Mouse (Mus musculus) left cerebral cortex, postnatal 4 days (tissue): Measurements from ENCODE around the gene Tspoap1. TPM values are rescaled to one million over a fixed set of nuclear protein-coding genes. Genes with fewer than 3 reads are reported as not detected.
A peak's percentile ranks its signal among the peaks of the same experiment; 100 is the strongest.

Source experiments
- DNase-seq: peaks from one replicate; pipeline ENCODE4 v3.0.0-alpha.2; 2022
- intact Hi-C: fragments of 180-260 bp; cut with DNase I; formaldehyde crosslinking; loops from one replicate; pipeline ENCODE4 v1.15.1; 2025
- total RNA-seq, 2 experiments: library from RNA; stranded (reverse); gene quantifications; 2 replicates each; pipeline ENCODE4 v1.2.3; 2021

The Tspoap1 gene
- total RNA-seq, 2 experiments from 2014 or later: 180 to 186 TPM

GRCm38 (mm10) chr11:87744964-87745363 is 15.4 kb upstream of the Tspoap1 start:
- intact Hi-C loops: no loop called here
- DNase-seq: no peak

DNA sequence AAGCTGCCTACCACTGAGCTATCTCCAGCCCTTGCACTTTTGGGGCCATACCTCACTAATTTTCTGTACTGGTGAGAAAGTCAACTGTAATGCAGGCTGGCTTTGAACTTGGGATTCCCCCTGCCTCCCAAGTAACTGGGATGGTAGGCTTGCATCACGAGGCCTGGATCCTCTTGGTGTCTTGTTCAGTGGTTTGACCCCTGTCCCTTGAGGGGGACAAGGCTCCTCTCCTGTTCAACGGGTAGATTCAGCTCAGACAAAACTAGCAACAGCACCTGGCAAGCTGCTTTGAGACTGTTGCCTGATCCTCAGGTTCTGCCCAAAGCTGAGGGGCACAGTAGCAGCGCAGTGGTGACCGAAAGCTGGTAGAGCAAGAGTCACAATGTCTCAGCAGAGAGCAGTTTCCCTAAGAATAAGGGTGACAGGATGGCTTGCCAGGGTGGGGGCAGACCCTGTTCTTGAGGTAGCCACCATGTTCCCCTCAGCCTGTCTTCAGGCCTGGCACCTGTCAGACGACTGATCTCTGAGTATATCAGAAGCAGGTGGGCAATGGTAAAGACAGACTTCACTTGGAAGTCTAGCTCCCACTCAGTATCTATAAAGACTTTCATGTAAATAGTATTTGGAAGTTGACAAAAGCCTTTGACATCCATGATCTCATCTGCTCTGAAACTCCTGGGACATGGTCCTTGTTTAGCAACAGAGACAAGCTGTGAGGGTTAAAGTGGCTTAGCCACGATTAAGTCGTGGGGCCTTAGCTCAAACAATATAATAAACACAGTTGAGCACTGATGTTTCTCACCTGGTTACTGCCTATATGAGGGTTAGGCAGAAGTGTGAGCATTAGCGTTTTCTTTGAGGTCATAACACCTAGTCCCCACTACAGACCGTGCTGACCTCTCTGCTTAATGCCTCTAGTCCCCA is 14.4 kb upstream of the Tspoap1 start:
- intact Hi-C loops: no loop called here
- no peak for DNase-seq

DNA sequence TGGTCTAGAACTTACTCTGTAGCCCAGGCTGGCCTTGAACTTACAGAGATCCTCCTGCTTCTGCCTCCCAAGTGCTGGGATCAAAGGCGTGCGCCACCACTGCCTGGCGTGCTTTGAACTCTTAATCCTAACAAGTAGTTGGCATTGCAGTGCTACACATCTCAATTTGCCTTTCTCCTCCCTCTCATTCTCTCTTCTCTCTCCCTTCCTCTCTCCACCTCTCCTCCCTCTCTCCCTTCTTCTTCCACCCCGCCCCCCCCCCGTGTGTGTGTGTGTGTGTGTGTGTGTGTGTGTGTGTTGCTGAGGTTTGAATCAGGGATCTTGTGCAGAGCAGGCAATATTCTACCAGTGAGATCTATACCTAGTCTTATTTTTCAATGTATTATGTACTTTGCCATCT is 13.0 kb upstream of the Tspoap1 start:
- DNase-seq: no peak
- intact Hi-C loops: no loop called here

- no peak for DNase-seq
- intact Hi-C loops: no loop called here
Observed at GRCm38 (mm10) chr11:87747716-87748115, 12.6 kb upstream of the Tspoap1 start.

- intact Hi-C loops: no loop called here
- no peak for DNase-seq
Observed at GRCm38 (mm10) chr11:87748132-87749119, 11.9 kb upstream of the Tspoap1 start.

DNA sequence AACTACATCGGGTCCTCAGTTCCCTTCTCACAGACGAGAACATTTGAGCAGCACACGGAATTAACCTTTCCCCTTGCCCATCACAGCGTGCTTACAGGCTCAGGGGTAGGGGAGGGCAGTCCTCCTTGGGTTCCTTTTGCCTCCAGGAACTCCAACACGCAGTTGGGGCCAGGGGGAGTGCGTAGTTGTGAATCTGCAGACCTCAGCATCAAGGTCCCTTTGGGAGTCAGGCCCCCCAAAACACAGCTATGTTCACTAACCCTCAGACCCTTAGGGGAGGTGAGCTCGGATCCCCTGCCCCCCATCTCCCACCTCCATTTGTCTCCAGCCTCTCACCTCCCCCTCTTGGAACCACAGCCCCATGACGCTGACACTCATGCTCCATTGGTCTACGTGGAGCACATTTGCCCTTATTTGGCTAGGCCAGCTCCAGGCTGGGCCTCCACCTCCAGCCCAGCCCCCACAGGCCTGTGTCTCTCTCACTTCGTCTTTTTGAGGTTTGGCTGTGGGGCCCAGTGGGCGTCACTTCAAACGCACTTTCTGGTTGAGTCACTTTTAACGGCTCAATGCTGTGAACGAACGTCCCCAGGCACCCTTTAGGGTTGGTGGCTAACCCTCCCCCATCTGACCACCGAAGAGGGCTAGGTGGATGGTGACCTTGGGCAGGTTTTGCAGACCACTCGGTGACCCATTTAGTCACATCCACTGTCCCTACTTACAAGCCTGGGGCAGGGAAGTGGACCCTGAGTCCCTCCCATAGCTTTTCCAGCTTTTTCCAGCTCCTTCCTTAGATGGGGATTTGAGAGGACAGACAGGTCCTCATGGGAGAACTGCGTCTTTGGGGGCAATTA is 10.9 kb upstream of the Tspoap1 start:
- no peak for DNase-seq
- intact Hi-C loops: no loop called here

DNA sequence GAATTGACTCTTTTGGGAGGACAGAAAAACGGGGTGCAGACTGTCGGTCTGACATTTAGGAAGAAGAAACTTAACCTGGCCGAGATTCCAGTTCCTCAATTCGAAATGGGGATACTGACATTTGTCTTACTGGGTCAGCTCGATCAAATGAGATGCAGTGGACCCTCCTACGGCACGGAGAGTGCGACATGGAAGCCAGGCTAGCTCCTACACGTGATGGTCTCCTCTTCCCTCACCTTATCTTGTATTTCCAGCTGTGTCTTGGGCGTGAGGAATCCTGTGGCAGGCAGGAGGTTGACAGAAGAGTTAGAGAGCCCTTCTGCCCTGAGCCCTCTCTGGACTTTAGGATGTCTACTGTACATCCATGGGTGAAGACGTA is 10.3 kb upstream of the Tspoap1 start:
- intact Hi-C loops: no loop called here
- DNase-seq: no peak

- intact Hi-C loops: no loop called here
- DNase-seq: no peak
Observed at GRCm38 (mm10) chr11:87750521-87750920, 9.8 kb upstream of the Tspoap1 start.

GRCm38 (mm10) chr11:87751031-87751430 is 9.3 kb upstream of the Tspoap1 start:
- DNase-seq: no peak
- intact Hi-C loops: no loop called here

- intact Hi-C loops: no loop called here
- DNase-seq: no peak
Observed at GRCm38 (mm10) chr11:87751491-87751966, 8.8 kb upstream of the Tspoap1 start.

DNA sequence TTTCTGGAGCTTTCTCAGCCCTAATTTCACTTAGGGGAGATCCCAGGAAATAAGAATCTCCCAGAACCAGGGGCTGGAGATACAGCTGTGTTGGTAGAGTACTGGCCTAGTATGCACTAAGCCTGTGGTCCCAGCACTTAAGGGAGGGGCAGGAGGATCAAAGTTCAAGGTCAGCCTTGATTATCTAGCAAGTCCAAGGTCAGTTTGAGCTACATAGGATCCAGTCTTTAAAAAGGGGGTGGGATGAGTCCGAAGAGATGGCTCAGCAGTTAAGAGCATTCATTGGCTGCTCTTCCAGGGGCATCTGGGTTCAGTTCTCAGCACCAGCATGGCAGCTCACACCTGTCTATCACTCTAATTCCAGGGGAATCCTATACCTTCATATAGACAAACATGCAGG is 8.0 kb upstream of the Tspoap1 start:
- no peak for DNase-seq
- intact Hi-C loops: no loop called here

GRCm38 (mm10) chr11:87753255-87753654 is 7.1 kb upstream of the Tspoap1 start:
- no peak for DNase-seq
- intact Hi-C loops: no loop called here

DNA sequence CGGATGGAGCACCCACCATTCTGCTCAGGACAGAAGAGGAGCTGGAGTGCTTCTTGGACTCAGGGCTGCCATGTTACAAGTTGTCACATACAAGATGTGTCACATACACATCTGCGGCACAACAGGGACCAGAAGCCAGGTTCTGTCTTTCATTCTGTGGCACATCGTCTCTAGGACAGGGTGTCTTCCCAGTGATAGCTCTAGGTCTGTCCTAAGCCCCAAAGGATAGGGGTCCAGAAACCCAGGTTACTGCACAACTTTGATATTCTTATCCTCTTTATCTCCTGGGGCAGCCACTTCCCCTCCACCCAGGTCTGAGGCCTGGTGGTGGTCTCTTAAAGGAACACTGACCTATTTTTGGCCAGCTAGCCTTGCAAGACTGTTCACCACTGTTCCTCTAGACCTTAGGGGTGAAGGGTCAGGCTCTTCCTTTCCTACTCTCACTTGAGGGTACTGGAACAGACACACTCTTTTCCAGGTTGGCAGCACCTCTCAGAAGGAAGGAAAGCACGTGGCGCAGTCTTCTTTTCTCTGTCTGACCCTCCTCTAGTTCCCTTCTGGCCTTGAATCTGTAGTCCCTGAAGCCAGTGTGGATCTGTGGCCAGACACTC is 6.3 kb upstream of the Tspoap1 start:
- no peak for DNase-seq
- intact Hi-C loops: no loop called here

DNA sequence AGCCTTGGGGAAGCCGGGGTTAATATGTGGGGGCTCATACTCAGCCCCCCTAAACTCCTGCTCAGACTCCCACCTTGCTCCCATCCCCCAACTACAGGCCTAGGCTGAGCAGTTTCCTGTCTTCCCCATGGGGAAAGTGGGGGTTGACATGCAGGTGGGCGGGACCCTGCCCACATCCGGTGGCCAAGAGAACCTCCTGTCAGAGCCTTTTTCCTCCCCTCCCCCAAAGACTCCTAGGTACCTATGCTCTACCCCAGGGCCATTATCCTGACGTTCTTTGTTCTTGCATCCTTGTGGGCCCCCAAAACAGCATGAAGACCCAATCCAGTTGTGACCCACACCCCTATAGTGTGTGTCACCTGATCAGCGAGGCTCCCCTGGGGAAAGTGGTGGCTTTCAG is 5.7 kb upstream of the Tspoap1 start:
- intact Hi-C loops: no loop called here
- no peak for DNase-seq

- DNase-seq: peak; percentile 20
Observed at GRCm38 (mm10) chr11:87755360-87756017, 4.9 kb upstream of the Tspoap1 start.

GRCm38 (mm10) chr11:87756251-87756820 is 4.0 kb upstream of the Tspoap1 start:
- intact Hi-C loops: no loop called here
- DNase-seq: no peak

More at GRCm38 (mm10) chr11:87755360-87756017, 4.9 kb upstream of the Tspoap1 start:
- intact Hi-C loops: no loop called here

DNA sequence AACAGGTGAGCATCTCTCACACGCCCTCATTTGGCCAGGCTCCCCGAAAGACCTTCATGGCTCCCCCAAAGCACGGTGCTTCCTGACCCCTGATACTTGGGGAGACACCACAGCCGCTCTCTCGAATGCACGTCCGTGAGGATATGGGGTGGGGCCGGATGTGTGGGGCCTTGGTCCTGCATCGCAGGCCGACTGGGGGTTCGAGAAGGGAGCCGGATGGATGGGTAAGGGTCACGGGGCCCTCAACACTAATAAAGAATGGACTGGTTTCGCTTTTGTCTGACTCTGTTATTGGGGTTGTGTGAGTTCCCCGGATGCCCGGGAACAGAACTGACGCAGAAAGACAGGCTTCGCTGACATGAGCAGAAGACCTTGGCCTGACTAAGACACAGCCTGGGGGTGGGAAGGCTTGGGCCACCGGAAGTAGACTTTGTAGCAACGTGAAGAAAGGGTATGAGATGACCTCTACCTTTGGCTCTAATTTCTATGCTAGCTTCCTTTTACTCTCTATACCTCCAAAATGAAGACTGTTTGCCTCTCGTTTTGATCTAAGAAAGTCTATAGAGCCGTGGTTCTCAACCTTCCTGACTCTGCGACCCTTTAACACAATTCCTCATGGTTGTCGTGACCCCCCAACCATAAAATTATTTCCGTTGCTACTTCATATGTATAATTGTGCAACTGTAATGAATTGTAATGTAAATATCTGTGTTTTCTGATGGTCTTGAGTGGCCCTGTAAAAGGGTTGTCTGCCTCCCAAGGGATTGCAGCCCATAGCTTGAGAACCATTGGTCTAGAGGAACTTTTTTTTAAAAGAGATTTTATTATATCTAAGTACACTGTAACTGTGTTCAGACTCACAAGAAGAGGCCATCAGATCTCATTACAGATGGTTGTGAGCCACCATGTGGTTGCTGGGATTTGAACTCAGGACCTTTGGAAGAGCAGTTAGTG is 3.1 kb upstream of the Tspoap1 start:
- DNase-seq: no peak
- intact Hi-C loops: no loop called here
